Mouse (Mus musculus): ENCODE measurements around the gene Prc1.
"Not testable (repeated sequence)": the region's sequence is repeated elsewhere in the genome, so short reads cannot be mapped to it uniquely, and the experiment has no call there.

Prc1 gene

DNA sequence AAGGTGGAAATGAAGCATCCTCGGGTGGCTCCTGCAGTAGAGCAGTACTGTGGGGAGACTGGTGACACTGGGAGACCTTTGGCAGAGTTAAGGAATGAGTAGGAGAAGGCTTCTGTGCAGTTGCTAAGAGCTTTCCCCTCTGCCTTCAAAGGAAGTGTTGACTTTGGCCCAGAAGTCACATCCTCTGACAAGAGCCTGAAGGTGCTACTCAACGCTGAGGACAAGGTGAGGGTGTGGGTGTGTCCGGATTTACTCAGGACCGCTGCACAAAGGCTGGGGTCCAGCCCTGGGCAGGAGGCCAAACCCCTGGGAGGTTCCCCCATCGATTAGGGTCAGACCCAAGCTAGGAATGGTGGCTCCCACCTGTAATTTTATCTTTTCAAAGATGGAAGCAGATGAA is 9.9 kb upstream of the Prc1 start:
- DNase-seq (ENCODE audit: low read depth, low spot score) = no peak

DNA sequence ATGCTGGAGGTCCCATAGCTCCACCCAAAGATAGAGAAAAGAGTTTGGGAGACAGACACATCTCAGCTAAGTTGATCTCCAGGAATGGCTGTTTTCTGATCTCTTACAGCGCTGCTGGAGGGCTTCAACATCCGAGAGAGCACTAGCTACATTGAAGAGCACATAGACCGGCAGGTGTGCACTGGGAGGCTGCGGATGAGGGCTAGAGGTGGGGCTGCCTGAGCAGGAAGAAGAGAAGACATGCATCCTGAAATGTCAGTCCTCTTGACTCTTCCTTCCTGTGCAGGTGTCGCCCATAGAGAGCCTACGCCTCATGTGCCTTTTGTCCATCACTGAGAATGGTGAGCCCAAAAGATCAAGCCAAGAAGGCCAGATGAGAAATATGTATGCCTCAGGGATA is 8.5 kb upstream of the Prc1 start:
- no peak for DNase-seq (ENCODE audit: low read depth, low spot score)

- DNase-seq (ENCODE audit: low read depth, low spot score) = no peak
Observed at GRCm38 (mm10) chr7:80287736-80288135, 6.5 kb upstream of the Prc1 start.

DNA sequence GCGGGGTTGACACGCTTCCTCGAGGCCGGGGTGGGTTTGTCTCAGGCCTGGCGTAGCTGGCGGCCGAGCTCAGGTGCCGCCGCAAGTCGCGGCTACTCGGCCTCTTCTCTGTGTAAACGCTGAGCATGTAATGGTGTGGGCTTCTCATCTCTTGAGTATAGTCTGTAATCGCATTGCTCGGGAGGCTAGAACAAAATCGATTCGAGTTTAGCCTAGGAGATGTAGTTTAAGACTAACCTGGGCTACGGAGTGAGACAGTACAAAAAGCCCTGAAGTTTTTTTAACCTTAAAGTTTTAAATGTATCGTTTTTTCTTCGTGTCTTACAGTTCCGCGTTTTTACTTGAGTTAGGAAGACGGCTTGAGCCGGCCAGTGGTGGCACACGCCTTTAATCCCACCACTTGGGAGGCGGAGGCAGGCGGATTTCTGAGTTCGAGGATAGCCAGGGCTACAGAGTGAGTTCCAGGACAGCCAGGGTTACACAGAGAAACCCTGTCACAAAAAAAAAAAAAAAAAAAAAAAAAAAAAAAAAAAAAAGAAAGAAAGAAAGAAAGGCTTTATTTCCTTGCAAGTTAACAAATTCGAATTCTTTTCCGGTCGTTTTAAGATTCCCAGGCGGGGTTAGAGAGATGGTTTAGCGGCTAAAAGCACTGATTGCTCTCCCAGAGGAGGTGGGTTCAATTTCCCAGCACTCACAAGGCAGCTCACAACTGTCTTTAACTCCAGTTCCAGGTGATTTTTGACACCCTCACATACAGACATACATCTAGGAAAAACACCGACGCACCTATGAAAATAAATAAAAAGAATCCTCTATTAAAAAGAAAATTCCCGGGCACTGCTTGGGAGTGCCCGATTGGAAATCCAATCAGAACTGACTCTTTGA is 756 bp downstream of the Prc1 start:
- DNase-seq (ENCODE audit: low read depth, low spot score) = no peak

DNA sequence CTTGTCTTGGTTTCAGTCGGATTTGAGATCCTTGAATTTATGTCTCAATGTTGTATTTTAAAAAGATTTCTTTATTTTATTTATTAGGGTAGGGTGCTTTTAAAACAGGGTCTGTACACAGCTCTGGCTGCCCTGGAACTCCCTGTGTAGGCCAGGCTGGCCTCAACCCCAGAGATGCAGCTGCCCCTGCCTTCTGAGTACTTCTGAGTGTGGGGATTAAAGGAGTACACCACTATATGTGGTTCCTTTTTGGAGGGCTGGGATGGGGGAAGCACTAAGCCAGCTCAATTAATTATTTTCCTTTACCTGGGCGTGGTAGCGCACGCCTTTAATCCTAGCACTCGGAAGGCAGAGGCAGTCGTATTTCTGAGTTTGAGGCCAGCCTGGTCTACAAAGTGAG is 2.2 kb downstream of the Prc1 start:
- DNase-seq (ENCODE audit: low read depth, low spot score) = no peak

DNA sequence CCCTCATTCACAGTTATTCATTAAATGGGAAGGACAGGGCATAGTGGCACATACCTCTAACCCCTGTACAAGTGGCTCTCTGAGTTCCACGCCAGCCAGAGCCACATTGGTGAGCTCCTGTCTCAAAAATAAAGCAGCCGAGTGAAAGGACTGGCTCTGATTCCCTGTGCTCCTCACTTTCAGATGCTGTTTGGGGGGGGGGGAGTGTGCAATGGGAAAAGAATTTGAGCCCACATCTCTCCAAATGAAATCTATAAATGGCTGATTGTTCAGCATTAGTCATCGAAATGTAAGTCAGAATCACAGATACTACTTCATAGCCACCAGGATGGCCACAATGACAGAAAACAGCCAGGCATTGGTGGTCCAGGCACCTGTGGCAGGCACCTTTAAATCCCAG is 2.8 kb downstream of the Prc1 start:
- no peak for DNase-seq (ENCODE audit: low read depth, low spot score)

- DNase-seq (ENCODE audit: low read depth, low spot score) = no peak
Observed at GRCm38 (mm10) chr7:80298754-80299153, 4.5 kb downstream of the Prc1 start.

GRCm38 (mm10) chr7:80299568-80299967 is 5.3 kb downstream of the Prc1 start:
- DNase-seq (ENCODE audit: low read depth, low spot score) = no peak

DNA sequence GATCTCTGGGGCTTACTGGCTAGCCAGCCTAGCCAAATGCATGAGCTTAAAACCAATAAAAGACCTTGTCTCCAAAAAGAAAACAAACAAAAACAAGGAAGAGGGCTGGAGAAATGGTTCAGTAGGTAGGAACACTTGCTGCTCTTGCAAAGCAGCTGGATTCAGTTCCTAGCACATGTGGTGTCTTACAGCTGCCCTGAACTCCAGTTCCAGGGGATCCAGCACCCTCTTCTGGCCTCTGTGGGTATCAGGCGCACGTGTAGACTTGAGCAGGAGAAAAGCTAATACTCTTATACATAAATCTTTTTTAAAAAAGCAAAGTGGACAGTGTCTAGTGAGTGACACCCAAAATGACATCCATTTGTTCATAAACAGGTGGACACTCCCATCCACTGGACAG is 7.3 kb downstream of the Prc1 start:
- no peak for DNase-seq (ENCODE audit: low read depth, low spot score)

GRCm38 (mm10) chr7:80307766-80308165 is 13.5 kb downstream of the Prc1 start:
- no peak for DNase-seq (ENCODE audit: low read depth, low spot score)

- no peak for DNase-seq (ENCODE audit: low read depth, low spot score)
Observed at GRCm38 (mm10) chr7:80310771-80311170, 16.5 kb downstream of the Prc1 start.

DNA sequence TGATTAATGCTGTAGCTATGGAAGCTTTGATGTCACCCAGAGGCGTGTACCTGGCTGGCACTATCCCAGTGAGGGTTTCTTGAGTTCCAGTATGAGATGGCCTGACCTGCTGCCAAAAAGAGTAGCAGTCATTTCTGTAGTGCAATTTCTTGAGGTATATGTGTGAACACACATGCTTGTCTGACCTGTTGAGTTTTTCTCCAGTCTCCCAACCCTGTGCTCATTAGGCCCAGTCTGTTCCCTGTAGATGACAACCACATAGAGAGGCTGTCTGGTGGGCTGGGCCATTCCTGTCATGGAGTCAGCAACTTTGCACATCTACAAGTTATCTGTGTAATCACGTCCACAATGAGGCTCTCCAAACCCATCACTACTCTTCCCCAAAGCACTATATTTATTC is 21.5 kb downstream of the Prc1 start:
- DNase-seq (ENCODE audit: low read depth, low spot score) = no peak

- DNase-seq (ENCODE audit: low read depth, low spot score) = no peak
Observed at GRCm38 (mm10) chr7:80317439-80318115, 23.3 kb downstream of the Prc1 start.

- DNase-seq (ENCODE audit: low read depth, low spot score) = no peak
Observed at GRCm38 (mm10) chr7:80318670-80319069, 24.4 kb downstream of the Prc1 start.

DNA sequence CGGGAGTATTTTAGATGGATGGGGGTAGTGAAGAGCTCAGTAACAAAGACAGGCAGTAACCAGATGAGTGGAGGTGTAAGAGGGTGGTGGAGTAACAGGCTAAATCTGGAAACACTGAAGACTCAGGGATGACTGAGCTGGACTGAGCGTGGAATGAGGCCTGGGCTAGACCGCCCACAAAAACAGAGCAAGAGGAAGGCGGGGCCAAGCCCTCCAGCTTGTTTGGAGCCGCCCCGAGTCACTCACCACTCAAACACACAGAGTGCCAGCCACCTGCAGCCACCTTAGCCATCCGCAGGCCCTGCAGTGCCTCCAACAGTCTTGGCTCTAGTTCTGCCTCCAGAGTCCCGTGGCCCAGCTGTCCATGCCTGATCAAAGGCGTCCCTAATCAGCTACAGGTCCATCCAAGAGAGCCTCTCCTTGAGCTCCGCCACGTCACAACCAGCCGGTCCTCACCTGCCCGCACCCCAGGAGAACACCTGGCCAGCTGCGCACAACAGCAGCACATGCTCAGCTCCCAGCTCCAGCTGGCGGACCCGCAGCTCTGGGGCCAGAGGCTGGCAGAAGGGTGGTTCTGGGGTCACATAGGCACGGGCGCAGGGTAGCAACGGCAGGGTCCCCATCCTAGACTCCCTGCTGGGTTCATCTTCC is 25.7 kb downstream of the Prc1 start:
- DNase-seq (ENCODE audit: low read depth, low spot score) = no peak

GRCm38 (mm10) chr7:80323336-80323735 is 29.1 kb downstream of the Prc1 start:
- DNase-seq (ENCODE audit: low read depth, low spot score) = no peak

- DNase-seq (ENCODE audit: low read depth, low spot score) = peak; percentile 84
Observed at GRCm38 (mm10) chr7:80324043-80324815, 30.0 kb downstream of the Prc1 start, which contains the start of gene Rccd1. TSS of gene Rccd1 (minus strand) at chr7:80324454.

- DNase-seq (ENCODE audit: low read depth, low spot score) = not testable (repeated sequence)
Observed at GRCm38 (mm10) chr7:80324816-80325119, 30.5 kb downstream of the Prc1 start.

DNA sequence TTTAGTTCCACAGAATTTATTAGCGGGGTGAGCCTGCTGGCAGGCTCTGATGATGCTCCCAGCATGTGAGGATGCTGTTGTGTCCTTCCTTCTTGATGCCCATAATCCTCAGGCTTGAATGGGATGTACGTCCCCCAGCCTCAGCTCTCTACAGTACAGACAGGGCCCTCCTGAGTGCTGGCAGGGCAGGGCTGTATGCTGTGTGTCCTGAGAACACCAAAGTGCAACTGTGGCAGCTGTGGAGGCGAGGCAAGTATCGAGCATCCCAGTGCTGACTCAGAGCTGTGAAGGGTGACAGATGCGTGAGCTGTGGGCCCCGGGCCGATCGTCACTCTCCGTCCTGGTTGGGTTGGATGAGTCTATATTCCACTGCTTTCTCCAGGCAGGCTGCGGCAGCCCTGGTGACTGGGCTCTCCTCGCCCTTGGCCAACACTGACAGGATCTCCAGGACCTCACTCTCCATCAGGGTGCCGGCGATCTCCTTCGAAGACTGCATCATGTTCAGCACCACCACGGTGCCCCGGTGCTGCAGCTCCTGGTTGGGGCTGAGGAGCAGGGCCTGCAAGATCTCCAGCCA is 31.1 kb downstream of the Prc1 start:
- no peak for DNase-seq (ENCODE audit: low read depth, low spot score)

DNA sequence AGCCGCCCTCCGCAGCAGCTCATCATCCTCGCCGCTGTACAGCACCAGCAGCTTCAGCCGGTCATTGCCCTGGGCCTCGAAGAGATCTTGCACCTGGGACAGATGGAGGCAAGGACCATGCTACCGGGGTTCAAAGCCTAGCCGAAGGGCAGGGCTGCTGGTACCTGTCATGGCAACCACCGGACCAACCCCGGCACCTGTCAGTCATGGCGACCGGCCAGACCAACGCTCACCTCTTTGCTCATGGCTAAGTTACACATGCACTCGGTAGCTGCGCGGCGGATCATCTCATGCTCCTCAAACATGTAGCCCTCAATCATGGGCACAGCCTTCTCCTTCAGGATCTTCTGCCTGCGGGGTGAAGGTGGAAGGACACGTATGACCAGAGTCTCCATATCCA is 31.8 kb downstream of the Prc1 start:
- DNase-seq (ENCODE audit: low read depth, low spot score) = no peak

DNA sequence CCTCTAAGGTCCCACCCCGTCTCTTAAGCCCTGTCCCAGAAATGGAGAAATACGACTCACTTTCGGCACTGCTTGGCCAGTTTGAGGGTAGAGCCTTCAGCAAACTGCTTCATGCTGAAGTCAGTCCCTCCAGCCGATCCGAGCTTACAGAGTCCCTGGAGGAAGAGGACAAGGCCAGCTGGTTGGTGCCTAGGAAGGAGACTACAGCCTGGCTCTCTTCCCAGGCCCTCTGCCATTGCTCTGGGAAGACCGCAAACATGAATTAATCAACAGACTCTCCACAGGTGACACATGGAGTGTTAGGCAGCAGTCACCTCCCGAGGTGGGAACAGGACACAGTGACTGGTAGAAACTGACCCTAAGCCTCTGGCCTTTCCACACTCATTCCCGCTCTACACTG is 36.0 kb downstream of the Prc1 start:
- no peak for DNase-seq (ENCODE audit: low read depth, low spot score)

GRCm38 (mm10) chr7:80331433-80331832 is 37.2 kb downstream of the Prc1 start:
- no peak for DNase-seq (ENCODE audit: low read depth, low spot score)
